In genomic region chr7:38018416-38019368, GRCm38 (mm10) we compare ENCODE assay signal across 8 mouse cellular contexts. TPM values are rescaled to one million over a fixed set of nuclear protein-coding genes. Genes with fewer than 3 reads are reported as not detected.
DNase-seq lines count a peak whose midpoint lies in the region; ATAC-seq and TF ChIP-seq lines count a peak whose summit lies in the region.

No protein-coding gene starts in this region.

- no peaks in the 10 kb centered on the region for H3K27me3 ChIP-seq in hindbrain, embryonic 11.5 days (ENCODE audit: control insufficient read depth, insufficient read depth, low read length)
- no peaks in the 10 kb centered on the region for H3K27me3 ChIP-seq in lung, postnatal 0 days (replicated peaks; ENCODE audit: insufficient read depth, low read length)

- peak overlapping the region; percentile 88 for H3K9ac ChIP-seq in hindbrain, embryonic 11.5 days (ENCODE audit: low read depth, low read length)
- H3K9ac ChIP-seq in lung, postnatal 0 days (replicated peaks; ENCODE audit: low read depth): peak overlapping the region; percentile 71

- TF ChIP-seq CTCF in lung, postnatal 0 days (IDR thresholded peaks at IDR 0.05): peak; percentile 23; the same call in 1 of the 2 replicates

- H3K36me3 ChIP-seq in hindbrain, embryonic 11.5 days (ENCODE audit: control insufficient read depth, insufficient read depth, low read length): no peaks in the 10 kb centered on the region
- H3K36me3 ChIP-seq in lung, postnatal 0 days (ENCODE audit: insufficient read depth, low read length): no peaks in the 10 kb centered on the region

- peak; percentile 70 for DNase-seq in MN1 (ENCODE audit: low spot score)
- DNase-seq in cerebellum, adult 9-10 months: peak; percentile 64
- DNase-seq in frontal cortex, adult 2 months (ENCODE audit: extremely low spot score in 1 of 2, low spot score in 1 of 2): peak; percentile 17 to 62
- DNase-seq in hindbrain, embryonic 11.5 days (ENCODE audit: low spot score): peak; percentile 73
- DNase-seq in layer of hippocampus, postnatal 10 days (ENCODE audit: low spot score in 2 of 2): peak; percentile 58 to 70
- DNase-seq in lung, postnatal 0 days (ENCODE audit: low spot score): peak; percentile 91
- peak; percentile 72 for DNase-seq in ovary, postnatal 10 days (ENCODE audit: low spot score)
- DNase-seq in thymus, postnatal 0 days (ENCODE audit: low spot score): peak; percentile 67

- H3K9me3 ChIP-seq in hindbrain, embryonic 11.5 days (ENCODE audit: control insufficient read depth, low read length): no peaks in the 10 kb centered on the region
- no peaks in the 10 kb centered on the region for H3K9me3 ChIP-seq in lung, postnatal 0 days (ENCODE audit: low read length)

- under 1% methylated on average over 61 of the region's 67 CpGs for WGBS in hindbrain, embryonic 11.5 days
- WGBS in lung, postnatal 0 days: under 1% methylated on average over 65 of the region's 67 CpGs

- ATAC-seq in hindbrain, embryonic 11.5 days (ENCODE audit: low FRiP score): peak; percentile 88
- peak; percentile 83 for ATAC-seq in lung, postnatal 0 days

- H3K4me1 ChIP-seq in hindbrain, embryonic 11.5 days (replicated peaks; ENCODE audit: control insufficient read depth, insufficient read depth, low read length): no peaks in the 10 kb centered on the region
- no peaks in the 10 kb centered on the region for H3K4me1 ChIP-seq in lung, postnatal 0 days (ENCODE audit: insufficient read depth, low read depth, low read length)

- TF ChIP-seq EP300 in lung, postnatal 0 days (IDR thresholded peaks at IDR 0.05): peak; percentile 35; the same call in 1 of the 2 replicates

- peak overlapping the region; percentile 85 for H3K27ac ChIP-seq in hindbrain, embryonic 11.5 days (ENCODE audit: low read depth, low read length)
- H3K27ac ChIP-seq in lung, postnatal 0 days (ENCODE audit: low read length): peak overlapping the region; percentile 96

- H3K4me3 ChIP-seq in hindbrain, embryonic 11.5 days (ENCODE audit: low read depth, low read length): peak overlapping the region; percentile 90
- H3K4me3 ChIP-seq in lung, postnatal 0 days (ENCODE audit: low read depth, low read length): peak overlapping the region; percentile 89

- H3K4me2 ChIP-seq in hindbrain, embryonic 11.5 days (replicated peaks; ENCODE audit: low read depth, low read length): peak overlapping the region; percentile 72
- peak overlapping the region; percentile 79 for H3K4me2 ChIP-seq in lung, postnatal 0 days (replicated peaks; ENCODE audit: low read depth, low read length)

RNA-seq across cellular contexts. Expression of gene Uri1, which starts 4.7 kb away (rescaled TPM):
- polyA plus RNA-seq in frontal cortex, adult 2 months (2012; rRNA removed): 35.5 and 39.9 TPM in 2 replicates
- polyA plus RNA-seq in hindbrain, embryonic 11.5 days (2014; fragmentation: Nextera tagmentation; extraction: Ambion mirVana): 34.7 and 40.2 TPM in 2 replicates
- total RNA-seq in layer of hippocampus, postnatal 10 days (2021): 10 to 100 TPM; 33.5 to 42.2 TPM
- 32.8 and 33.9 TPM in 2 replicates for polyA plus RNA-seq in lung, postnatal 0 days (2015; fragmentation: Nextera tagmentation; extraction: Ambion mirVana)
- polyA plus RNA-seq in thymus, postnatal 0 days (2015; fragmentation: Nextera tagmentation; extraction: Ambion mirVana): 44.2 and 52.1 TPM in 2 replicates

Comparison
In these comparisons a context has a peak if more than half of its experiments do, and no peak if none do; other contexts are left out.
1. Peak in every context shown above with its lines: DNase-seq, ATAC-seq, H3K4me3 ChIP-seq and H3K27ac ChIP-seq.
2. DNase-seq: peak in every context shown above with its lines; median percentile 91 in lung, postnatal 0 days; 73 in hindbrain, embryonic 11.5 days; 72 in ovary, postnatal 10 days; 70 in MN1; 67 in thymus, postnatal 0 days; 64 in cerebellum, adult 9-10 months; 64 in layer of hippocampus, postnatal 10 days; 40 in frontal cortex, adult 2 months.